Mouse (Mus musculus) erythroblast, embryonic 14.5 days (primary cell): ENCODE measurements around the gene Casp2.

Experiments used
- GATA1 ChIP-seq: IDR thresholded peaks from 2 replicates; pipeline ENCODE4 v1.6.1; 2012; ENCODE audit warnings: low read length, inconsistent platforms, mixed read lengths
- TAL1 ChIP-seq: IDR thresholded peaks from 3 replicates; pipeline ENCODE4 v1.6.1; 2012; ENCODE audit warnings: low read length, inconsistent platforms, mixed read lengths

GRCm38 (mm10) chr6:42237276-42237805 is 27.4 kb upstream of the Casp2 start:
- TF ChIP-seq TAL1 (no peak), GATA1 (no peak)
